Mouse (Mus musculus) limb, embryonic 14.5 days (tissue): Measurements from ENCODE around the gene Atxn1. TPM values are rescaled to one million over a fixed set of nuclear protein-coding genes. Genes with fewer than 3 reads are reported as not detected.

Experiments
- ATAC-seq: fragments of 200-750 bp; cut with Nextera tagmentation; 2 replicates; pipeline ENCODE4 v1.8.0; 2017; ENCODE audit warnings: low read depth, moderate number of reproducible peaks, moderate TSS enrichment; ENCODE audit not compliant: low FRiP score
- DNase-seq: peaks from one replicate; pipeline ENCODE4 v3.0.0-alpha.2; 2015; ENCODE audit warnings: low spot score
- H3K27ac ChIP-seq: fragments of 300-500 bp; sonication (generic); replicated peaks from 2 replicates; pipeline ENCODE4 v1.5.1; 2014; ENCODE audit warnings: low read depth, mild to moderate bottlenecking, low read length, moderate library complexity, mixed read lengths
- H3K27me3 ChIP-seq: fragments of 300-500 bp; sonication (generic); 2 replicates; pipeline ENCODE4 v1.6.1; 2014; ENCODE audit warnings: low read length, mixed read lengths; ENCODE audit not compliant: control insufficient read depth, insufficient read depth
- H3K36me3 ChIP-seq: fragments of 300-500 bp; sonication (generic); 2 replicates; pipeline ENCODE4 v1.6.1; 2014; ENCODE audit warnings: mild to moderate bottlenecking, low read length, moderate library complexity, mixed read lengths; ENCODE audit not compliant: control insufficient read depth, insufficient read depth
- H3K4me1 ChIP-seq: fragments of 300-500 bp; sonication (generic); 2 replicates; pipeline ENCODE4 v1.6.1; 2014; ENCODE audit warnings: antibody characterized with exemption, low read length, mixed read lengths; ENCODE audit not compliant: control insufficient read depth, insufficient read depth
- H3K4me2 ChIP-seq: fragments of 300-500 bp; sonication (generic); replicated peaks from 2 replicates; pipeline ENCODE4 v1.6.1; 2014; ENCODE audit warnings: low read depth, mild to moderate bottlenecking, low read length, moderate library complexity; ENCODE audit not compliant: severe bottlenecking
- H3K4me3 ChIP-seq: fragments of 300-500 bp; sonication (generic); replicated peaks from 2 replicates; pipeline ENCODE4 v1.5.1; 2014; ENCODE audit warnings: low read length
- H3K9ac ChIP-seq: fragments of 300-500 bp; sonication (generic); 2 replicates; pipeline ENCODE4 v1.6.1; 2014; ENCODE audit warnings: mild to moderate bottlenecking, low read depth, low read length, moderate library complexity; ENCODE audit not compliant: severe bottlenecking
- H3K9me3 ChIP-seq: fragments of 300-500 bp; sonication (generic); 2 replicates; pipeline ENCODE4 v1.6.1; 2016; ENCODE audit warnings: low read length; ENCODE audit not compliant: control insufficient read depth
- POLR2A ChIP-seq: fragments of 200-500 bp; IDR thresholded peaks from 2 replicates; pipeline ENCODE4 v1.8.0; 2012; ENCODE audit warnings: inconsistent platforms, mild to moderate bottlenecking, moderate library complexity, borderline replicate concordance; ENCODE audit not compliant: insufficient read depth, insufficient read length; ENCODE audit errors: extremely low read depth
- WGBS: fragments of 180-500 bp; shearing (Covaris S2); extraction: QIAGEN DNeasy Blood & Tissue Kit; methylation state at CpG from one replicate; pipeline ENCODE4 v1.1.7; 2014; 5-methylcytosine and 5-hydroxymethylcytosine counted together
- polyA plus RNA-seq, 2 experiments: library from polyadenylated mRNA; depleted of rRNA in 1 of 2; stranded (reverse) in 1 of 2; unstranded in 1 of 2; fragments of >200 nt; fragmentation: Nextera tagmentation in 1 of 2; extraction: Ambion mirVana in 1 of 2; gene quantifications; 2 replicates each; pipeline versions ENCODE4 v1.2.1 to v1.2.3; 2012 to 2014

Atxn1 gene
- polyA plus RNA-seq, 2 experiments, result 3.3 to 5.3 TPM

DNA sequence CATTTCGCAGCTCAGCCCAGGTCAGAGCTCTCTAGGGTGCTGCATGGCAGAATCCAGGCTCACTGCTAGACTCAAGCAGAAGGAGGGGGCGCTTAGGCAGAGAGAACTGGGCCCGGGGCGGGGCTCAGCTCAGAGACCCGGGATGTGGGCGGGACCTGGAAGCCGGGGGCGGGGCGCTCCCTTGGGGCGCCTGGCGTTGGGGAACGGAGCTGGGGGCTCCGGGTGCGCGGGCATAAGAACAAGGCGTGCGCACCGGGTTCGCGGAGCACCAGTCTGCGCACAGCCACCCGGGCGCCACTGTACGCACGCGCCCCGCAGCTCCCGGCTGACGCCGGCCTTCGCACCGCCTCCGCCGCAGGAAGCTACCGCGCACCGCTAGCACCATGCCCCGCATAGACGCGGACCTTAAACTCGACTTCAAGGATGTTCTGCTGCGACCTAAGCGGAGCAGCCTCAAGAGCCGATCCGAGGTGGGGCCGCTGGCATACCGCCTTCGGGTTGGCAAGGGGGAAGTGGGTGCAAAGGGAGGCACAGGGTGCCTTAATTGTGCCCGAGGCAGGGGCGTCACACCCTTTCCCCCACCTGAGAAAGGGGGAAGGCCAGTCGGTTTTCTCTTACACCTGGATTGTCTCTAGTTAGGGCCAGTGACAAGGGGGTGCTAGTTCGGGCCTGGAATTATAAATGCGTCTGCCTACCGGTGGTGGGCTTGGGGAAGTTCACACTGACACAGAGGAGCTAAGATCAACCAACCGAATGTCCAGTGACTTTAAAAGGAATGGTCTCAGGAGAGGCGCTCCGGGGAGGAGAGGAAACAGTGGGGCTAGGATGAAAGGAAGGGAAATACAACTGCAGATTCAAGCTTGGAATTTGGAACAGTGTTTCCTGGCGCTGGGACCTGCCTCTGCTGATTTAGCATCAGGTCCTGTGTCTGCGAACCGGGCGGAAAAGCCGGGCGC lies 457.3 kb downstream of the Atxn1 start, which contains the start of gene Gmpr:
TSS of gene Gmpr (plus strand) at position 171 of the 956 bp plus-strand sequence.
- peak; percentile 83 for ATAC-seq
- WGBS, result 1% methylated on average over 62 of the region's 63 CpGs
- H3K27me3 ChIP-seq, result no peaks in the 10 kb centered on the region
- H3K36me3 ChIP-seq, result no peaks in the 10 kb centered on the region
- peak within 1 kb of the TSS; percentile 58 for H3K9ac ChIP-seq
- peaks cover 12% of the 10 kb centered on the region; the same call in 1 of the 2 replicates for H3K4me1 ChIP-seq
- peak within 1 kb of the TSS; percentile 52 for H3K4me3 ChIP-seq
- peak within 1 kb of the TSS; percentile 95 for H3K4me2 ChIP-seq
- peak; percentile 79 for DNase-seq
- H3K27ac ChIP-seq, result no peak within 1 kb of the TSS
- TF ChIP-seq POLR2A, result 0 out of 2 replicates have a peak, but pooled peaks have one; percentile 17
- no peaks in the 10 kb centered on the region for H3K9me3 ChIP-seq

DNA sequence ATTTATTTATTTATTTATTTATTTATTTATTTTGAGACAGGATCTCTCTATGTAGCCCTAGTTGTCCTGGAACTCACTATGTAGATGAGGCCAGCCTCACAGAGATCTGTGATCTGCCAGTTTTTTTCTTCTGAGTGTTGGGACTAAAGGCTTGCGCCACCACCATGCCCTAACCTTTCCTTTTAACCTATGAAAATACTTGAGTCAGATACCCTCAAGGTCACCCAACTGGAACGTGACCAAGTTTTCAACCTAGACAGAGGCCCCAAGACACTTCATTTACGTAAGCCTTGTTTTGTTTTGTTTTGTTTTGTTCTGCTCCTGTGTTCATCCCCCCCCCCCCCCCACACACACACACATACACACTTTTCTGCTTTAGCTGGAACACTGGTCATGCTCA lies 459.3 kb downstream of the Atxn1 start:
- Histone ChIP-seq H3K9me3 (no peaks in the 10 kb centered on the region), H3K4me1 (peaks cover 9% of the 10 kb centered on the region; the same call in 1 of the 2 replicates), H3K4me3 (no peak overlapping the region), H3K36me3 (no peaks in the 10 kb centered on the region), H3K4me2 (no peak overlapping the region), H3K27ac (no peak overlapping the region), H3K9ac (no peak overlapping the region), H3K27me3 (no peaks in the 10 kb centered on the region)
- DNase-seq (no peak), ATAC-seq (no peak)
- no peak for TF ChIP-seq POLR2A
- 92% methylated on average over 3 of the region's 3 CpGs for WGBS

DNA sequence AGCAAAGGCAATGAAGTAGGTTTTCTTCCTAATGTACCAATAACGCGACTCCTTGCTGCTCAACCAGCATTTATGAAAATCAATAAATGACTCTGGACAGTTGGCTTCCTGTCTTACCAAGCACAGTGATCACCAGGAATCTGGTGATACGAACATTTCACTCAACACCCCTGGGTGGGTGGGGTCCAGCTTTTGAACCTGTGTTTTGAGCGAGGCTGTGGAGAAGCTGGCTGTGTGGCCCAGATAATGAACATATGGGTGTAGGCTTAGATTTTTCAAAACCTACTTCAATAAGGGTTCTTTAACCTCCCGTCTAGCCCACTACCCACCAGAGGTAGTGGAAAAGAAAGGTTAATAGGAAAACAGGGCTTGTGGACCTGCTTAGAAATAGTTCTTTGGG lies 462.0 kb downstream of the Atxn1 start:
- H3K9ac ChIP-seq, result no peak overlapping the region
- 0 out of 2 replicates have a peak, but pooled peaks cover 2% of the 10 kb centered on the region for H3K4me1 ChIP-seq
- no peaks in the 10 kb centered on the region for H3K36me3 ChIP-seq
- H3K4me2 ChIP-seq, result no peak overlapping the region
- H3K27me3 ChIP-seq, result no peaks in the 10 kb centered on the region
- WGBS, result 87% methylated on average over 5 of the region's 5 CpGs
- no peak overlapping the region for H3K4me3 ChIP-seq
- H3K27ac ChIP-seq, result no peak overlapping the region
- no peaks in the 10 kb centered on the region for H3K9me3 ChIP-seq
- DNase-seq (no peak), ATAC-seq (no peak)
- TF ChIP-seq POLR2A, result no peak

DNA sequence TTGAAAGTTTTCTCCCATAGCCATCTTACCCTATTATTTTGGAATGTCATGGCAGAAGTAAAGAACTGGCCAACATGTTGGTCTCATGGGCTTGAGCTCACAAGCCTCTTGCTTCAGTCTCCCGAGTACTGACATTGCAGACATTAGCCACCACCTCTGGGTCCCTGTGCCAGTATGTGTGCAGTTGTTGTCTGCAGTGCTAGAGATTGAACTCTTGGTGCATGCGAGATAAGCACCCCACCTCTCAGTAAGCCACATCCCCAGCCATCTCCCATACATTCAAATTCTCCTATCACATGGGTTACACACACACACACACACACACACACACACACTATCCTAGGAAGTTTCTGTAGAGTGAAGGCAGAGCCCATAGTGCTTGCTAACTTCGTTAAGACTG lies 464.9 kb downstream of the Atxn1 start:
- no peak overlapping the region for H3K27ac ChIP-seq
- no peaks in the 10 kb centered on the region for H3K36me3 ChIP-seq
- 88% methylated on average over 3 of the region's 3 CpGs for WGBS
- no peak for ATAC-seq
- no peaks in the 10 kb centered on the region for H3K9me3 ChIP-seq
- H3K27me3 ChIP-seq, result no peaks in the 10 kb centered on the region
- TF ChIP-seq POLR2A, result no peak
- no peak overlapping the region for H3K4me2 ChIP-seq
- no peak overlapping the region for H3K4me3 ChIP-seq
- no peak overlapping the region for H3K9ac ChIP-seq
- H3K4me1 ChIP-seq, result no peaks in the 10 kb centered on the region
- DNase-seq, result no peak
